Mouse (Mus musculus) liver (tissue): ENCODE data around the gene Gp1bb.

ENCODE experiments used
- DNase-seq: peaks from one replicate; pipeline ENCODE4 v3.0.0-alpha.2; 2020; ENCODE audit warnings: mixed read lengths

Gp1bb gene

GRCm38 (mm10) chr16:18598006-18598405, 24.2 kb downstream of the Gp1bb start:
- no peak for DNase-seq

GRCm38 (mm10) chr16:18596255-18596654, 25.9 kb downstream of the Gp1bb start:
- no peak for DNase-seq

GRCm38 (mm10) chr16:18593930-18594329, 28.3 kb downstream of the Gp1bb start:
- no peak for DNase-seq

- DNase-seq = no peak
These were observed 30.9 kb downstream of the Gp1bb start for GRCm38 (mm10) chr16:18591047-18592018.

GRCm38 (mm10) chr16:18589804-18590790, 32.1 kb downstream of the Gp1bb start, which contains the start of gene Tbx1:
Gene Tbx1, minus strand, starts transcription at chr16:18590671.
- DNase-seq = no peak

GRCm38 (mm10) chr16:18589080-18589621, 33.1 kb downstream of the Gp1bb start:
- no peak for DNase-seq

- DNase-seq = no peak
These were observed 33.5 kb downstream of the Gp1bb start for GRCm38 (mm10) chr16:18588738-18589055.

GRCm38 (mm10) chr16:18587847-18588737, 34.1 kb downstream of the Gp1bb start:
- DNase-seq = no peak

- DNase-seq = no peak
These were observed 35.2 kb downstream of the Gp1bb start for GRCm38 (mm10) chr16:18586906-18587546.

- DNase-seq = no peak
These were observed 35.9 kb downstream of the Gp1bb start for GRCm38 (mm10) chr16:18586076-18586905.

- no peak for DNase-seq
These were observed 36.5 kb downstream of the Gp1bb start for GRCm38 (mm10) chr16:18585676-18586075.

GRCm38 (mm10) chr16:18584901-18585510, 37.2 kb downstream of the Gp1bb start:
- no peak for DNase-seq

- DNase-seq = no peak
These were observed 38.4 kb downstream of the Gp1bb start for GRCm38 (mm10) chr16:18583673-18584357.

GRCm38 (mm10) chr16:18583169-18583568, 39.0 kb downstream of the Gp1bb start:
- no peak for DNase-seq

GRCm38 (mm10) chr16:18582426-18583148, 39.6 kb downstream of the Gp1bb start:
- DNase-seq = no peak

GRCm38 (mm10) chr16:18581623-18582205, 40.5 kb downstream of the Gp1bb start:
- DNase-seq = no peak

- DNase-seq = no peak
These were observed 41.1 kb downstream of the Gp1bb start for GRCm38 (mm10) chr16:18581050-18581622.

GRCm38 (mm10) chr16:18580389-18580788, 41.8 kb downstream of the Gp1bb start:
- DNase-seq = no peak
